Mouse (Mus musculus) small intestine, adult 2 months (tissue): ENCODE data around the gene Smim8.

Source experiments
- CTCF ChIP-seq: fragments of 200-500 bp; IDR thresholded peaks from 2 replicates; pipeline ENCODE4 v1.5.1; 2012; ENCODE audit warnings: low read depth, mild to moderate bottlenecking, control low read depth, inconsistent platforms, low read length, moderate library complexity, mixed read lengths; ENCODE audit not compliant: insufficient replicate concordance, insufficient read length; ENCODE audit errors: extremely low read depth
- POLR2A ChIP-seq: fragments of 200-500 bp; IDR thresholded peaks from 2 replicates; pipeline ENCODE4 v1.6.1; 2012; ENCODE audit warnings: low read depth, mild to moderate bottlenecking, control low read depth, inconsistent platforms, low read length, moderate library complexity

DNA sequence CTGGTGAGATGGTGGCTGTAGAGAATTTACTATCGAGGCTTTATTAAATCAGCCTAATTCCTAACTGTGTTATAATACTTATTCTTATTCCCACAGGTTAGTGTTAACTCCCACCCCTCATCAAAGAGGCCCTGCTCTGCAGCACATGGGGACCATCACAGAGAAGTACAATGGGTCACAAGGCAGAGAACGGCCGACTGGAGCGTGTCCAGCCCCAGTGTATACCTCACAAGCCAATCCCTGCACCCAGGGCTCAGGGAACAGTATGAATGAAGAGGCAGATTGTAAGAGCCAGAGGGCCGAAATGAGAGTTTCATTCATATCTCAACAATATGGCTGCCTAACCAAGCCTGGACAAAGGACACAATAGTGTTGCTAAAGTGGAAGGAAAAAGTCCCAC, 18.1 kb upstream of the Smim8 start:
- no peak for TF ChIP-seq CTCF
- TF ChIP-seq POLR2A: no peak
